Mouse (Mus musculus): ENCODE measurements around the gene Itsn1. TPM values are rescaled to one million over a fixed set of nuclear protein-coding genes. Genes with fewer than 3 reads are reported as not detected.

The Itsn1 gene
- polyA plus RNA-seq, 1 experiment from 2014 or later = 61.2 TPM

DNA sequence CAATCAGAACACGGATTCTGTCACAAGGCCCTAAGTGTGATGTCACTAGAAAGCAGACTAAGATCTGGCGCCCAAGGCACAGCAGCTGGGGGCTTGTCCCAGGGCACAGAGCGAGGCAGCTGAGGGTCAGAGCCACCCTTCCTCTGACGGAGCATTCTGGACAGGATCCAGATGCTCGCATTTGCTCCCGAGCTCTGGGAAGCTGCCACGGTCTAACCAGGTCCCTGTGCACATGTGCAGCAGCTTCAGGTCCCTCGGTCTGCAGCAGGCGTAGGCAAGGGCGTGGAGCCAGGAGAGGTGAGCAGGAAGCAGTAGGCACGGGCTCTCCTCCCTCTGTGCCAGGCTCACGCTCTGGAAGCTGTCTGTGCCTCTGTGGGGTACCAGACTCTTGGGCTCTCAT is 160.8 kb downstream of the Itsn1 start:
- Histone ChIP-seq H3K27me3 (ENCODE audit: control insufficient read depth, insufficient read depth, low read length) (no peaks in the 10 kb centered on the region), H3K9me3 (ENCODE audit: control insufficient read depth, low read length) (no peaks in the 10 kb centered on the region), H3K4me3 (ENCODE audit: low read depth, low read length) (no peak overlapping the region), H3K27ac (ENCODE audit: low read depth, low read length) (no peak overlapping the region), H3K4me1 (ENCODE audit: control insufficient read depth, insufficient read depth, low read length) (no peaks in the 10 kb centered on the region), H3K4me2 (ENCODE audit: low read depth) (no peak overlapping the region), H3K9ac (ENCODE audit: low read length) (no peak overlapping the region), H3K36me3 (ENCODE audit: control insufficient read depth, insufficient read depth, low read length) (no peaks in the 10 kb centered on the region)
- ATAC-seq (ENCODE audit: insufficient read depth, low FRiP score, low TSS enrichment) (no peak), DNase-seq (ENCODE audit: low spot score) (no peak)
- 86% methylated on average over 12 of the region's 12 CpGs for WGBS

- WGBS = 88% methylated on average over 11 of the region's 11 CpGs
- H3K36me3 ChIP-seq (ENCODE audit: control insufficient read depth, insufficient read depth, low read length) = no peaks in the 10 kb centered on the region
- no peak for DNase-seq (ENCODE audit: low spot score)
- H3K27me3 ChIP-seq (ENCODE audit: control insufficient read depth, insufficient read depth, low read length) = no peaks in the 10 kb centered on the region
- ATAC-seq (ENCODE audit: insufficient read depth, low FRiP score, low TSS enrichment) = no peak
- H3K4me2 ChIP-seq (ENCODE audit: low read depth) = no peak overlapping the region
- no peaks in the 10 kb centered on the region for H3K9me3 ChIP-seq (ENCODE audit: control insufficient read depth, low read length)
- no peak overlapping the region for H3K4me3 ChIP-seq (ENCODE audit: low read depth, low read length)
- H3K27ac ChIP-seq (ENCODE audit: low read depth, low read length) = no peak overlapping the region
- H3K4me1 ChIP-seq (ENCODE audit: control insufficient read depth, insufficient read depth, low read length) = no peaks in the 10 kb centered on the region
- H3K9ac ChIP-seq (ENCODE audit: low read length) = no peak overlapping the region
These were observed 162.1 kb downstream of the Itsn1 start for GRCm38 (mm10) chr16:91891218-91891617.

- H3K36me3 ChIP-seq (ENCODE audit: control insufficient read depth, insufficient read depth, low read length) = no peaks in the 10 kb centered on the region
- ATAC-seq (ENCODE audit: insufficient read depth, low FRiP score, low TSS enrichment) (no peak), DNase-seq (ENCODE audit: low spot score) (no peak)
- no peak overlapping the region for H3K27ac ChIP-seq (ENCODE audit: low read depth, low read length)
- H3K4me1 ChIP-seq (ENCODE audit: control insufficient read depth, insufficient read depth, low read length) = no peaks in the 10 kb centered on the region
- WGBS = 66% methylated on average over 6 of the region's 6 CpGs
- H3K9me3 ChIP-seq (ENCODE audit: control insufficient read depth, low read length) = no peaks in the 10 kb centered on the region
- H3K27me3 ChIP-seq (ENCODE audit: control insufficient read depth, insufficient read depth, low read length) = no peaks in the 10 kb centered on the region
- H3K9ac ChIP-seq (ENCODE audit: low read length) = no peak overlapping the region
- no peak overlapping the region for H3K4me2 ChIP-seq (ENCODE audit: low read depth)
- H3K4me3 ChIP-seq (ENCODE audit: low read depth, low read length) = no peak overlapping the region
These were observed 167.3 kb downstream of the Itsn1 start for GRCm38 (mm10) chr16:91896426-91896830.

DNA sequence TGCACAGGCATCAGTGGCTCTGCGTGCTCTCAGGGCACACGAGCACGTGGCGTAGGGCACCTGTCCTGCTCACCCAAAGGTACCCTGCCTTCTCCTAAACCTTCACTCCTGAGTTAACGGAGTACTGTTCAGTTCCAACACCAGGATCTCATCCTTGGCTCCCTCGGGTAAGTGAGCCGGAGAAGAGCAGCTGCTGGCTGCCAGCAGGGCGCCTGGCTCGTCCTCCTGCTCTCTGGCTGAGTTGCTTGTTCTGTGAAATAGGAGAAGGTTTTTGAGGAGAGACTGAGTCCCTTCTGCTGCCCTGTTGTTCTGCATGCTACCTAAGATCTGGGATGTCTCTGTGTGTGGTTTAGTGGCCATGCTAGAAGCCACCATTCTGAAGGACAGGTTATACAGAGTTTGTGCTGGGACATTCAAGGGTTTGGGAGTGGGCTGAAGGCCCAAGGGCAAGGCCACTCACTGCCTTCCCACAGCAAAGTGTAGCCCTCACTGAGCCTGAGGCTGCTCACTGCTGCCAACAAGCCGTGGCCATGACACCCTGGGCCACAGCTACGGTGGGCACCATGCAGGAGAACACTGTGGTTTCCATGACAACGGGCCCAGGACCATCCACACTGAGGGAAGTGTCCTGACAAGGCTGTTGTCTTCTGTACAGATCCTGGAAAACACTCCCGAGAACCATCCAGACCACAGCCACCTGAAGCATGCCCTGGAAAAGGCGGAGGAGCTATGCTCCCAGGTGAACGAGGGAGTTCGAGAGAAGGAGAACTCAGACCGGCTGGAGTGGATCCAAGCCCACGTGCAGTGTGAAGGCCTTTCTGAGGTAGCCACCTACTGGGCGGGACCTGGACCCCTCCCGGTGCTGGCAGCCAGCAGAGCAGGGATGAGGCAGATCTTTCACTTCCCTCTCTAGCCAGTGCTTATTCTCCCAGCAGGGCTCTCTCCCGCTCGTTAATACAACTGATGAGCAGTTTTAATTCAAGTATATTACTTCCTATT is 170.1 kb downstream of the Itsn1 start:
- Histone ChIP-seq H3K9me3 (ENCODE audit: control insufficient read depth, low read length) (no peaks in the 10 kb centered on the region), H3K36me3 (ENCODE audit: control insufficient read depth, insufficient read depth, low read length) (no peaks in the 10 kb centered on the region; the same call in 1 of the 2 replicates), H3K27ac (ENCODE audit: low read depth, low read length) (no peak overlapping the region), H3K4me3 (ENCODE audit: low read depth, low read length) (no peak overlapping the region), H3K27me3 (ENCODE audit: control insufficient read depth, insufficient read depth, low read length) (no peaks in the 10 kb centered on the region), H3K9ac (ENCODE audit: low read length) (no peak overlapping the region), H3K4me2 (ENCODE audit: low read depth) (no peak overlapping the region), H3K4me1 (ENCODE audit: control insufficient read depth, insufficient read depth, low read length) (no peaks in the 10 kb centered on the region)
- DNase-seq (ENCODE audit: low spot score) (no peak), ATAC-seq (ENCODE audit: insufficient read depth, low FRiP score, low TSS enrichment) (no peak)
- whole genome bisulfite sequencing = 56% methylated on average over 22 of the region's 22 CpGs

DNA sequence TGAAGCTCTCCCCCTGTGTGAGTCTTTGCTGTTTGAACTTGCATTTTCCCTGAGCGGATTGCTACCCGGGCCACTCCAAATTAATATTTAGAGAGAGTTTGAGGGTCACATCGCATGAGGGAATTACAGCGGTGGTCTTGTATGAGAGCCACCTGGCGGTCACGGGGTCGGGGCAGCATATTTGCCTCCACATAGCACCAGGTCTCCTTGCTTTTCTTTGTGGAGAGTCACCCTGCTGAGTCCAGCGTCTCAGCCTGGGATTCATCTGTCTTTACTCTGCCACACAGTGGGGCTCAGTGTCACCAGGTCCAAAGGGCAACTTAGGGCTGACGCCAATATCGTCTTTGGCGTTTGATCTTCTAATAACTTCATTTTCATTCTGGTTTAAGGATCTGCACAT is 171.2 kb downstream of the Itsn1 start:
- Histone ChIP-seq H3K4me2 (ENCODE audit: low read depth) (no peak overlapping the region), H3K27ac (ENCODE audit: low read depth, low read length) (no peak overlapping the region), H3K36me3 (ENCODE audit: control insufficient read depth, insufficient read depth, low read length) (no peaks in the 10 kb centered on the region; the same call in 1 of the 2 replicates), H3K9me3 (ENCODE audit: control insufficient read depth, low read length) (no peaks in the 10 kb centered on the region), H3K4me1 (ENCODE audit: control insufficient read depth, insufficient read depth, low read length) (no peaks in the 10 kb centered on the region), H3K9ac (ENCODE audit: low read length) (no peak overlapping the region), H3K4me3 (ENCODE audit: low read depth, low read length) (no peak overlapping the region), H3K27me3 (ENCODE audit: control insufficient read depth, insufficient read depth, low read length) (no peaks in the 10 kb centered on the region)
- WGBS = 47% methylated on average over 11 of the region's 11 CpGs
- peak; percentile 43 for DNase-seq (ENCODE audit: low spot score)
- ATAC-seq (ENCODE audit: insufficient read depth, low FRiP score, low TSS enrichment) = no peak

DNA sequence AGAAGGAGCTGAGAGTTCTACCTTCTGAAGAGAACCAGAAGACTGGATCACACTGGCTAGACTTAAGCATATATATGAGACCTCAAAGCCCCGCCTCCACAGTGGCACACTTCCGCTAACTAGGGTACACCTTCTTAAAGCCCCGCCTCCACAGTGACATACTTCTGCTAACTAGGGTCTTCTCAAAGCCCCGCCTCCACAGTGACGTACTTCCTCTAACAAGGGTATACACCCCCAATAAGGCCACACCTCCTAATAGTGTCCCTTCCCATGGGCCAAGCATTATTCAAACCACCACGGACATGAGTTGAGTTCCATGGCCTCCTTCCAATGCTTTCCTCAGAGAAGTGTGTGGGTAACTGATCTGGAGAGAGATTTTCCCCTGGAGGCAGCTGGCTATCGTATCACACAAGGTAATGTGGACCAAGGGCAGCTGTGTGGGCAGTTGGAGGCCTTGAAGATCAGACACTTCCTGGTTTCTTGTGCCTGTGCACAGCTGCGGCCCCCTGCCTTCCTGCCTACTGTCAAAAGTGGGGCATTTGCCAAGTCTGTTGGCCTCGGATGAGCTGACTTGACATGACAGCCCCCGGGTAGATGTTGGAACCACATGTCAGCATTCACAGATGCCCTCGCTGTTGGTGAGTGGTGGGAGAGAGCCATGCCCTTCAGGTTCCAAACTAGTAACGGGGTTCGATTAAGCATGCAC is 174.9 kb downstream of the Itsn1 start:
- Histone ChIP-seq H3K9me3 (ENCODE audit: control insufficient read depth, low read length) (no peaks in the 10 kb centered on the region), H3K4me3 (ENCODE audit: low read depth, low read length) (no peak overlapping the region), H3K9ac (ENCODE audit: low read length) (no peak overlapping the region), H3K36me3 (ENCODE audit: control insufficient read depth, insufficient read depth, low read length) (no peaks in the 10 kb centered on the region; the same call in 1 of the 2 replicates), H3K4me2 (ENCODE audit: low read depth) (no peak overlapping the region), H3K27me3 (ENCODE audit: control insufficient read depth, insufficient read depth, low read length) (no peaks in the 10 kb centered on the region), H3K4me1 (ENCODE audit: control insufficient read depth, insufficient read depth, low read length) (no peaks in the 10 kb centered on the region), H3K27ac (ENCODE audit: low read depth, low read length) (no peak overlapping the region)
- ATAC-seq (ENCODE audit: insufficient read depth, low FRiP score, low TSS enrichment) = no peak
- no peak for DNase-seq (ENCODE audit: low spot score)
- 95% methylated on average over 13 of the region's 13 CpGs for WGBS

DNA sequence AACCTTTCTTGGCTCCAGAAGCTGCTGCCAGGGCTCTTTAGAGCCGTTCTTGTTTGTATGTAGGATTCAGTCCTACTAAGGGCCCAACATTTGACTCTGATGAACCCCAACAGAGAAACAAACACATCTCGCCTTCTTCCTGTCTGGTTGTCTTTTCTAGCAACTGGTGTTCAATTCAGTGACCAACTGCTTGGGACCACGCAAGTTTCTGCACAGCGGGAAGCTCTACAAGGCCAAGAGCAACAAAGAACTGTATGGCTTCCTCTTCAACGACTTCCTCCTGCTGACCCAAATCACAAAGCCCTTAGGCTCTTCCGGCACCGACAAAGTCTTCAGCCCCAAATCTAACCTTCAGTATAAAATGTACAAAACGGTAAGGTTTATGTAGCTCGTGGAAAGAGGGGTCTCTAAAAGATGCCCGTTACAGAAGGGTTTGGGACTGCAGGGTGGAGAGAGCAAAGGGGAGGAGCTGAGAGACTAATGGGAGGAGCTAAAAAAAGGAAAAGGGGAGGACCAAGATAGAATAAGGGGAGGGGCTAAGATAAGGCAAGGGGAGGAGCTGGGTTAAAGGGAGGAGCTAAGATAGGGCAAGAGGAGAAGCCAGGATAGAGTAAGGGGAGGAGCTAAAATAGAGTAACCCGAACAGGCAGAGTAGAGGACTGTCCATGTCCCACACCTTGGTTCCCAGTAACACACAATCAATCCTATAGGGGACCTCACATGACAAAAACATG is 176.2 kb downstream of the Itsn1 start:
- H3K27ac ChIP-seq (ENCODE audit: low read depth, low read length) = no peak overlapping the region
- H3K27me3 ChIP-seq (ENCODE audit: control insufficient read depth, insufficient read depth, low read length) = no peaks in the 10 kb centered on the region
- no peak overlapping the region for H3K9ac ChIP-seq (ENCODE audit: low read length)
- 83% methylated on average over 11 of the region's 11 CpGs for WGBS
- no peak overlapping the region for H3K4me3 ChIP-seq (ENCODE audit: low read depth, low read length)
- H3K36me3 ChIP-seq (ENCODE audit: control insufficient read depth, insufficient read depth, low read length) = no peaks in the 10 kb centered on the region; the same call in 1 of the 2 replicates
- no peak overlapping the region for H3K4me2 ChIP-seq (ENCODE audit: low read depth)
- no peaks in the 10 kb centered on the region for H3K9me3 ChIP-seq (ENCODE audit: control insufficient read depth, low read length)
- no peaks in the 10 kb centered on the region for H3K4me1 ChIP-seq (ENCODE audit: control insufficient read depth, insufficient read depth, low read length)
- ATAC-seq (ENCODE audit: insufficient read depth, low FRiP score, low TSS enrichment) = no peak
- no peak for DNase-seq (ENCODE audit: low spot score)

DNA sequence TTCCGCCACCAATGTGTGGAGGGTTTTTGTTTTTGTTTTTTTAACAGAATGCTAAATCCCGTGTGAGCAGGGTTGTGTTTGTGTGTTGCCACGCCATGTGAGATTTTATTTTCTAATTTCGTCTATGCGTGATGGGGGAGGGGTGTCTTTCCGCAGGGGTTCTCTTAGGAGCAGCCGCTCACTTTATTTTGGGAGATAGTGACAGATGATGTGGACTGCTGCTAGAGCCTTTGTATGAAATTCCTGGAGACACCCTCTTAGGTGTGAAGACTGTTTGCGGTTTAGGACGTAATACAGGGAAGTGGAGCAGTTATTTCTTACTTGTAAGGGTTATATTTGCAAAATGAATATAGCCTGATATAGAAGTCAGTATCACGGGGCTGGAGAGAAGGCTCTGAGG is 176.9 kb downstream of the Itsn1 start:
- 87% methylated on average over 10 of the region's 10 CpGs for WGBS
- no peaks in the 10 kb centered on the region; the same call in 1 of the 2 replicates for H3K36me3 ChIP-seq (ENCODE audit: control insufficient read depth, insufficient read depth, low read length)
- DNase-seq (ENCODE audit: low spot score) (no peak), ATAC-seq (ENCODE audit: insufficient read depth, low FRiP score, low TSS enrichment) (no peak)
- H3K4me3 ChIP-seq (ENCODE audit: low read depth, low read length) = no peak overlapping the region
- H3K4me1 ChIP-seq (ENCODE audit: control insufficient read depth, insufficient read depth, low read length) = no peaks in the 10 kb centered on the region
- H3K9ac ChIP-seq (ENCODE audit: low read length) = no peak overlapping the region
- H3K9me3 ChIP-seq (ENCODE audit: control insufficient read depth, low read length) = no peaks in the 10 kb centered on the region
- H3K4me2 ChIP-seq (ENCODE audit: low read depth) = no peak overlapping the region
- no peaks in the 10 kb centered on the region for H3K27me3 ChIP-seq (ENCODE audit: control insufficient read depth, insufficient read depth, low read length)
- H3K27ac ChIP-seq (ENCODE audit: low read depth, low read length) = no peak overlapping the region

Data from neural tube, embryonic 11.5 days (tissue).